Mouse (Mus musculus): Measurements from ENCODE around the gene Efcab3. TPM values are rescaled to one million over a fixed set of nuclear protein-coding genes. Genes with fewer than 3 reads are reported as not detected.
A peak's percentile ranks its signal among the peaks of the same experiment; 100 is the strongest.
"Not testable (repeated sequence)": the region's sequence is repeated elsewhere in the genome, so short reads cannot be mapped to it uniquely, and the experiment has no call there.

Gene Efcab3
- total and polyA plus RNA-seq, 3 experiments = not detected

DNA sequence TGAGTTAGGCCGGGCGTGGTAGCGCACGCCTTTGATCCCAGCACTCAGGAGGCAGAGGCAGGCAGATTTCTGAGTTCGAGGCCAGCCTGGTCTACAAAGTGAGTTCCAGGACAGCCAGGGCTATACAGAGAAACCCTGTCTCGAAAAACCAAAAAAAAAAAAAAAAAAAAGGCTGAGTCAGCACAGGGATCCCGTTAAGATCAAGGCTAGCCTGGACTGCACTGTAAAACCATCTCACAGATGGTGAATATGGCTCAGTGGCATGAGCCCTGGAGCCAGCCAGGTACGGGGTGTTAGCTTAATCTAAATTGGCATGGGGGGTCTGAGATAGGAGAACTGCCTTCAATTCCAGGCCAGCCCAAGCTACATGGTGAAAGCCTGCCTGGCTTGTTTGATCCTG, 77.1 kb downstream of the Efcab3 start:
- TF ChIP-seq MAFK (IDR thresholded peaks at IDR 0.05; ENCODE audit: borderline replicate concordance, low read depth, low read length) (peak; percentile 89), ZNF384 (IDR thresholded peaks at IDR 0.05; ENCODE audit: low read depth, low read length) (peak; percentile 77)
- not testable (repeated sequence) for H3K27ac ChIP-seq (ENCODE audit: control insufficient read depth, low read depth, low read length); H3K27me3 ChIP-seq (ENCODE audit: control insufficient read depth in 1 of 2, insufficient read depth in 2 of 2, low read length in 2 of 2); H3K4me3 ChIP-seq (ENCODE audit: control insufficient read depth in 1 of 2, insufficient read depth in 1 of 2, low read depth in 2 of 2, low read length in 2 of 2); H3K4me1 ChIP-seq (ENCODE audit: control insufficient read depth in 1 of 2, insufficient read depth in 2 of 2, low read length in 2 of 2); H3K36me3 ChIP-seq (ENCODE audit: control insufficient read depth in 1 of 2, insufficient read depth in 2 of 2, low read length in 2 of 2); H3K79me2 ChIP-seq (ENCODE audit: control insufficient read depth, insufficient read depth, low read length, poor library complexity); DNase-seq (ENCODE audit: low read depth, low spot score); H3K9ac ChIP-seq (ENCODE audit: control insufficient read depth, low read depth, low read length, poor library complexity, severe bottlenecking); H3K9me3 ChIP-seq (replicated peaks; ENCODE audit: insufficient read depth, low read length)

DNA sequence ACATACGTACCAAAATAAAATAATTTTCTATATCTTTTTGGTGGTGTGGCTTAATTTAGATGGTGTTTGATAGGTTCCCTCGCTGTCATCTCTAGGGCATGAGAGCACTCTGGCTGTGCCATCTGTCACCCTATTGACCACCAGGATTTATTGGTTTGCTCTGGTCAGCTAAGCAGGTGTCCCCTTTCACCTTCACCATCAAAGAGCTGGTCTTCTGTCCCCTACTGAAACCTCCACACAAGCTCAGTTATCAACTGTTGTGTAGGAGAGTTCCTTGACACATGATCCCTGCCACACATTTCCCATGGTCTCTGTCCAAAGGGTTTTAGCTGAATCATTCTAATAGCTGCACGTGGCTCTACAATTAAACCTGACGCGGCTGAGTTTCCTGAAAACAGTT, 77.7 kb downstream of the Efcab3 start:
- H3K27ac ChIP-seq (ENCODE audit: control insufficient read depth, low read depth, low read length) = no peak overlapping the region
- no peak overlapping the region for H3K9ac ChIP-seq (ENCODE audit: control insufficient read depth, low read depth, low read length, poor library complexity, severe bottlenecking)
- no peak for TF ChIP-seq USF2 (IDR thresholded peaks at IDR 0.05; ENCODE audit: borderline replicate concordance in 1 of 2, insufficient read depth in 1 of 2, low read depth in 1 of 2, low read length in 2 of 2)
- TF ChIP-seq MXI1 (IDR thresholded peaks at IDR 0.05; ENCODE audit: low read depth, low read length) = no peak
- TF ChIP-seq ZMIZ1 (IDR thresholded peaks at IDR 0.05; ENCODE audit: low read depth, low read length) = no peak
- no peak for TF ChIP-seq MAZ (IDR thresholded peaks at IDR 0.05; ENCODE audit: low read depth, low read length)
- TF ChIP-seq BHLHE40 (IDR thresholded peaks at IDR 0.05; ENCODE audit: borderline replicate concordance, low read depth, low read length) = no peak
- no peak for TF ChIP-seq ZC3H11A (IDR thresholded peaks at IDR 0.05; ENCODE audit: low read depth, low read length)
- TF ChIP-seq TBP (IDR thresholded peaks at IDR 0.05; ENCODE audit: low read depth, low read length) = no peak
- no peaks in the 10 kb centered on the region for H3K27me3 ChIP-seq (ENCODE audit: control insufficient read depth in 1 of 2, insufficient read depth in 2 of 2, low read length in 2 of 2)
- no peaks in the 10 kb centered on the region for H3K79me2 ChIP-seq (ENCODE audit: control insufficient read depth, insufficient read depth, low read length, poor library complexity)
- H3K4me3 ChIP-seq (ENCODE audit: control insufficient read depth in 1 of 2, insufficient read depth in 1 of 2, low read depth in 2 of 2, low read length in 2 of 2) = no peak overlapping the region
- DNase-seq (ENCODE audit: low read depth, low spot score) = no peak
- H3K36me3 ChIP-seq (ENCODE audit: control insufficient read depth in 1 of 2, insufficient read depth in 2 of 2, low read length in 2 of 2) = peaks cover 0 to 7% of the 10 kb centered on the region in 2 experiments; a peak in 2 of 4 replicates
- H3K4me1 ChIP-seq (ENCODE audit: control insufficient read depth in 1 of 2, insufficient read depth in 2 of 2, low read length in 2 of 2) = no peaks in the 10 kb centered on the region
- no peaks in the 10 kb centered on the region for H3K9me3 ChIP-seq (replicated peaks; ENCODE audit: insufficient read depth, low read length)

- no peak for DNase-seq (ENCODE audit: low read depth, low spot score)
- no peak overlapping the region for H3K9ac ChIP-seq (ENCODE audit: control insufficient read depth, low read depth, low read length, poor library complexity, severe bottlenecking)
- H3K27me3 ChIP-seq (ENCODE audit: control insufficient read depth in 1 of 2, insufficient read depth in 2 of 2, low read length in 2 of 2) = no peaks in the 10 kb centered on the region
- no peak overlapping the region for H3K27ac ChIP-seq (ENCODE audit: control insufficient read depth, low read depth, low read length)
- TF ChIP-seq E2F4 (IDR thresholded peaks at IDR 0.05; ENCODE audit: borderline replicate concordance, low read depth, low read length) (no peak), TAL1 (IDR thresholded peaks at IDR 0.05; ENCODE audit: low read length) (no peak), CHD2 (IDR thresholded peaks at IDR 0.05; ENCODE audit: low read length) (no peak), ELF1 (IDR thresholded peaks at IDR 0.05; ENCODE audit: low read depth, low read length) (no peak), POLR2AphosphoS2 (IDR thresholded peaks at IDR 0.05; ENCODE audit: low read length) (no peak), CHD1 (IDR thresholded peaks at IDR 0.05; ENCODE audit: low read depth, low read length) (no peak), ZNF384 (IDR thresholded peaks at IDR 0.05; ENCODE audit: low read depth, low read length) (no peak), ETS1 (IDR thresholded peaks at IDR 0.05; ENCODE audit: low read depth, low read length) (no peak), POLR2A (IDR thresholded peaks at IDR 0.05; ENCODE audit: control insufficient read depth in 1 of 2, insufficient read depth in 1 of 2, low read depth in 1 of 2, low read length in 2 of 2, poor library complexity in 1 of 2) (no peak), BHLHE40 (IDR thresholded peaks at IDR 0.05; ENCODE audit: borderline replicate concordance, low read depth, low read length) (no peak), POLR2AphosphoS5 (IDR thresholded peaks at IDR 0.05; ENCODE audit: borderline replicate concordance, low read depth, low read length) (no peak), MYB (IDR thresholded peaks at IDR 0.05; ENCODE audit: low read depth, low read length) (no peak), UBTF (IDR thresholded peaks at IDR 0.05; ENCODE audit: borderline replicate concordance, insufficient read depth, low read depth, low read length) (no peak), SMC3 (IDR thresholded peaks at IDR 0.05; ENCODE audit: low read depth, low read length) (no peak), TCF12 (IDR thresholded peaks at IDR 0.05; ENCODE audit: low read depth, low read length) (no peak), GABPA (IDR thresholded peaks at IDR 0.05; ENCODE audit: low read depth, low read length) (no peak), ZKSCAN1 (IDR thresholded peaks at IDR 0.05; ENCODE audit: low read depth, low read length) (no peak)
- no peaks in the 10 kb centered on the region for H3K4me1 ChIP-seq (ENCODE audit: control insufficient read depth in 1 of 2, insufficient read depth in 2 of 2, low read length in 2 of 2)
- no peaks in the 10 kb centered on the region for H3K9me3 ChIP-seq (replicated peaks; ENCODE audit: insufficient read depth, low read length)
- peaks cover 0 to 6% of the 10 kb centered on the region in 2 experiments; a peak in 2 of 4 replicates for H3K36me3 ChIP-seq (ENCODE audit: control insufficient read depth in 1 of 2, insufficient read depth in 2 of 2, low read length in 2 of 2)
- H3K4me3 ChIP-seq (ENCODE audit: control insufficient read depth in 1 of 2, insufficient read depth in 1 of 2, low read depth in 2 of 2, low read length in 2 of 2) = no peak overlapping the region
- H3K79me2 ChIP-seq (ENCODE audit: control insufficient read depth, insufficient read depth, low read length, poor library complexity) = no peaks in the 10 kb centered on the region
These were observed 80.2 kb downstream of the Efcab3 start for GRCm38 (mm10) chr11:105143564-105143963.
